Mouse (Mus musculus) CD4-positive helper T cell, adult 2 months (primary cell): ENCODE data around the gene Hspa12a.
A peak's percentile ranks its signal among the peaks of the same experiment; 100 is the strongest.

Experiments used
- DNase-seq: peaks from one replicate; pipeline ENCODE4 v3.0.0-alpha.2; 2012; ENCODE audit warnings: low read depth, missing footprints, low spot score

Gene Hspa12a

DNA sequence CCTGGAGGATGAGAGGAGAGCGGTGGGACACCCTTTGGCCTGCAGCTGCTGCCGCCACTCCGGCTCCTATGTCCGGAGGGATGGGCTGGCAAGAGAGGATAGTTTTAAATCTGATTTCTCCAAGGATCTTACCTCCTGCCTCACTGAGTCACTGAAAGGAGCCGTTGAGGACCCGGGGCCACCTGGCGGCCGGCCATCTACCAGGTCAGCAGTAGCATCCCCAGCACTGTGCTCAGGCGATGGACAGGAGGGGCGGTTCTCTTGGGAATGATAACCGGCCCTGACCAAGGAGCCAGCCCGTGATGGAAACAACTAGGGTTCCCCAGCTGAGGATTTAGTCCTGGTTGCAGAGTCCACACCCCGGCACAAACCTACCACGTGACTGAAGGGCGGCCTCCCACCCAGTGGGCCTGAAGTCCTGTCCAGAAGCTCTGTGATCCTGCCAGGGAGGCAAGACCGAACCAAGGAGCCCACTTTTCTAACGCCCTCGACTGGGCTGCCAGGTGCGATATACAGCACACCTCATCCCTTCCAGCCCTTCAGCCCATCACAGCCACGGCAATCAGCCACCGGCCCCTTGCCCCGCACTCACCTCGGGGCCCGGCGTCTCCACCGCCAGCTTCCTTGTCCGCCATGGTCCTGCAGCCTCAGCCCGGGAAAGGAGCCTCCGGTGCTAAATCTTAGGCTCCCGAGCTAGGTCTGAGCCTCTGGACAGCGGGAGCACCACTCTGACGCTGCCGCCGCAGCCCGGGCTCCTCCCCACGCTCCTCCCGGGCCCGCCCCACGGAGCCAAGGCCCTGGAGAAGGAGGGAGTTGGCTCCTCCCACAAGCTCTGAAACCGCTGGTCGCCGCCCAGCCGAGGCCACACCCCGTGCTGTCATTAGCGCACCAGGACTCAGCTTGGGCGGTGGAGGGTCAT lies 82.9 kb downstream of the Hspa12a start:
- DNase-seq: peak; percentile 57

DNA sequence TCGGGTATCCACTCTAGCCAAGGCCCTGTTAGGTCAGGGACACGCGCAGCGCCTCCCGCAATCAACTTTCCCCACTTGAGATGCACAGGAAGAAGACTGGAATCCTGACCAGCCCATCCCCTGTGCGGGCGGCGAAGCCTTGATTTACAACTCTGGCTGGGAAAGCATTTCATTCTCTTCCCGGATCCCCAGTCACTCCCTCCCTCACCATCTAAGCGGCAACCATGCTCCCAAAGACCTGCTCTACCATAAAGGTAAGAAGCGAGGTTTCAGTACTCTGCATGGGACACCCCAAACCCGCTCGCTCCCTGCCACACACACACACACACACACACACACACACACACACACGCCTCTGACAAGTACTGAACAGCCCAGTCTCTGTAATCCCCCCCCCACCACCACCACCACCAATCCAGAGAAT lies 83.6 kb downstream of the Hspa12a start:
- no peak for DNase-seq

DNA sequence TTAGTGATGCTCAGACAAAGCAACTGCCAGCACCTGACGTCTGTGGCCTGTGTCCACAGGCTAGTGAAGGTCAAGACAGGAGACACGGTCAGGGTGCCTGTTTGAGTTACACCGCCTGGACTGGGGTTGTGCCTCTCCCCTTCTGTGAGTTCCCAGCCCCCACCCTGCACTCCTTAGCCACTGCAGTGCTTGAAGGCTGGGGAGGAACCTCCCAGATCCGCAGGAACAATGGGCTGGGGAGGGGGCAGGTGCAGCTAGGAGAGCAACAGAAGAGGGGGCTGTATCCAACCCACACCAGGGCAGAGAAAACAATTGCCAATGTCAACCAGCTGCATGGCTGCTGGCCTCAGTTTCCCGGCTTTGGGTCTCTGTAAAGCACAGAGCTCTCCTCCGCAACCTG lies 84.1 kb downstream of the Hspa12a start:
- no peak for DNase-seq

GRCm38 (mm10) chr19:58856129-58856855 lies 87.2 kb downstream of the Hspa12a start:
- no peak for DNase-seq

DNA sequence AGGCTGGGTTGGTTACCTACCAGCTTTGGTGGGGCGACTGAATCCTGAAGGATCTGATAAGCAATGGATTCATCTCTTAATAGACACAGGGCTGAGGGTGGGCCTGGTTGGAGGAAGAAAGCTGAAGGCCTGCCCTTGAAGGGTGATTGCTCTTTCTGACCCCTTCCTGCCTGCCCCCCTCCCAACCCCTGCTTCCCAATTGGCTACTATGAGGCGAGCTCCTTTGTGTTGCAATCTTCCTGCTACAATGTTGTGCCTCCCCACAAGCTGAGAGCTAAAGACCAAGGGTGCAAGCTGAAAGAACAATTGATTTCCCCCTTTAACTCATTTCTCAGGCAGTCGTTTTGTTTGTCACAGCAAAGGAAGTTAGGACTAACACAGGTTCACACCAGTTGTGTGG lies 88.6 kb downstream of the Hspa12a start:
- no peak for DNase-seq

DNA sequence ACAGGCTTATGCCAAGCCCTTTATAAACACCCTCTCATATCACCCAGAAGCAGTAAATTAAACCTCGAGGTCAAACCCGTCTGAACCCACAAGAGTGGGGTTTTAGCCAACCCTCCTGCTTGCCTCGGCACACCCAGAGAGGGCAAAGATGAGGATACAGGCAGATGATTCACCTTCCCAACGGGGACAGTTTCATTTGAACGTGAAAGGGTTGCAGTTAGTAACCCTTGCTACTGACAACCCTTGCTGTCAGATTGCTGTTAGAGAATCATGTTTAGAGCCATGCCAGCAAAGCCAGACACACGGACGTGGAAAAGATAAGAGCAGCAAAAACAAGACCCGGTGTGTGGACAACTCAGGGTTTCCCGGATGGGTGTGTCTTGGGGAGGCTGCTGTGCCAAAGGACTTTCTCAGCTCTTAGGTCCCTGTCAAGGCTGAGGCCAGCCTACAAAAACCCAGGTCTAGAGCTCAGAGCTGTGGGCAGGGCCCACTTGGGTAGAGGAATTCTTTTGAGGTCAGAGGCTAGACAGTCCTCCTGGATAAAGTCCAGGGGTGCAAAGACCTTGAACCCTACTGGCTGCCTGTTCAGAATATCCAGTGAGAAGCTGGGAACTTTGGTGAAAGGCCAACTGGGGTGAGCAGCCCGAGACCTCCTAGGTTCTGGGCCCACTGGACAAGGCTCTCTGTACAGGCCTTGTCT lies 90.3 kb downstream of the Hspa12a start:
- DNase-seq: no peak

DNA sequence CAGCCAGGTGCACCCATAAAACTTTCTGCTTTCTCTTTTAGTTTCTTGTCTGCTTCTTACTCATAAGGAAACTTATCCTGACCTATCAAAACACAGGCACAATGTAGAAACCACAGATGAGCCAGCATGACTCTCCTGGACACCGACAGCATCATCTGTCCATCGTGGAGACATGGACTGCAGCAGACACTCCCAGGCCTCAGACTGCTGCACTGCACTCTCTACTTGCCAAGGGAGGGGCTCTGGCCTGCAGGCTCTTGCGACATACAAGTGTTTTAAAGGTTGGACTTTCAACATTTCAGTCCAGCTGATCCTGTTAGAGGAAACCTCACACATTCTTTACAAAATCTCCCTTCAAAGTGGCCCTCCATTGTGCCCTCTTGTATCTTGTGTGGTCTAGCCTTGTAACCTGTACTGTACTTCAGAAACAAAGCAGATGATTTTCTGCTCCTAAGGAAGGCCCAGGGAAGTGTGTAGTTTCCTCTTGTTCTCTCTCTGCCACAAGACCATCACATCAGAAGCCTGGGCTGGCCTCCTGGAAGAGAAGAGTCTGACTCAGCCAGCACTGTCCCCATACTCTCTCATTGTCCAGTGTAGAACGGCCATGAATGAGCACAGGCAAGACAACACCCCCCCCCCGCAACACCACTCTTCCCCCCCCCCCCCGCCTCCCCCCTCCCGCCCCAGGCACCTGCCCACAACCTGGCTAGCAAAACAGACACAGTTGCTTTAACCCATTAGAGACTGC lies 92.6 kb downstream of the Hspa12a start:
- peak; percentile 34 for DNase-seq

DNA sequence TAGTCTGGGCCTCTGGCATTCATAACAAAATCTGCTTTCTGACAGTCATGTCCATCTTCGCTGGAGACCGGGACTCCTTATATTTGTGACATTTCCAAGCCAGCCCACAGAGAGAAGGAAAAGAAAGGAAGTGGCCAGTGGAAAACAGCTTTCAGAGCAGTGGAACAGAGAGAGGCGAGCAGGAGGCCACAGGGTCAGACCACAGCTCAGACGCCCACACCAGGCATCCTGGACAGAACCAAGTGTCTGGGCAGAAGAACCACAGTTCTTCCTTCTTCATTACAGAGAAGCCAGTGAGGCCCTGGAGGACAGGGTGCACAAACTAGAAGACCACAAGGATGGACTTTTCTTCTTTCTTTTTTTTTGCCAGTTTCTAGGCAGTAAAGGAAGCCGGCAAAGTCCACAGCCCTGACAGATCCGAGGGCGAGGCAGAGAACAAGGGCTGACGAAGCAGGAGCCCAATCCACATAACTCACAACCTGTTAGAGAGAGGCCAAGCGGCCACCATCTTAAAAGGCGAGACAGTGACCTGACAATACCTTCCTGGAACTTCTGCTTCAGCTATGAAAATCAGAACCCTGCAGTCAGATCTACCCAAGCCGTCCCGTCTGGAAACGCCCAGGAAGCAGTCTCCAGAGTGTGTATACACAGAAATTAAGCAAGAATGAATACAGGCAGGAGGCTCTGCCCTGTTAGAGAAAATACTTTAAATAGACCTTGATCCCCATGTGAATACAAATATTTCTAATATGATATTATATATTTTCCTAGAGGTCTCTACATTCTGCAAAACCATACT lies 93.9 kb downstream of the Hspa12a start:
- no peak for DNase-seq

GRCm38 (mm10) chr19:58843606-58844005 lies 99.8 kb downstream of the Hspa12a start:
- no peak for DNase-seq

DNA sequence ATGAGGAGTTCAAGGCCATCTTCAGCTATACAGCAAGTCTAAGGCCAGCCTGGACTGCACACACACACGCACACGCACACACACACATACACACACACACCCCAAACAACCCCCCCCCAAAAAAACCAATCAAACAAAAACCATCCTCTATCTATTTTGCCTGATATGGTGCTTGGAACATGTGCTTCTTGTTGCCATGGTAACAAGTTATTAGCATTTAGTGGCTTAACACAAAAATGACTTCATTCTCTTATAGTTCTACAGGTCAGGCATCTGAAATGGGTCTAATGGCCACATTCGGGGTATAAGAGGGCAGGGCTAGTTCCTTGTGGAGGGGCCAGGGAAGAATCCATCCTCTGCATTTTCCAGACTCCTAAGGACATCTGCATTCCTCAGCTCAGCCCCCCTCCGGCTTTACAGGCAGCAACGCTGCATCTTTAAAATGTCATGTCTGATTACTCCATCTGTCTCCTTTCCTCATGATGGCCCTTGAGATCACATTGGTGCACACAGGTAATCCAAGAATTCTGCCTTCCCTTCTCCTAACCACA lies 102.7 kb downstream of the Hspa12a start:
- DNase-seq: no peak

GRCm38 (mm10) chr19:58839806-58840205 lies 103.6 kb downstream of the Hspa12a start:
- DNase-seq: no peak

DNA sequence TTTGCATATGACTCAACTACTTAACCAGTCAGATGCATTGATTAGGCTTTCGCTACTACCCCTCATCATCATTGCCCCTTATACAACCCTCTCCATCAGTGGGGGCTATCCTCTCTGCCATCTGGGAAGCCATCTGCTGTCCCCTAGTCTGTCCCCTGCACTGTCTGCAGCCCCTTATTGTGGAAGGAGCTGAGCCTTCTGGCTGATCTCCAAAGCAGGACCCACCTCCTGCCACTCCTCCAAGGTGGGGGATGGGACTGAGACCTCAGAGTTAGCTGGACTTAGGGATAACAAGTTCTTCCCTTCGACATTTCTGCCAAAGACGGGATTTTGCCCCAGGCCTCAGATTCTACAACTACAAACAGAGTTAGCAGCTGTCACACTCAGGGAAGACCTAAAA lies 104.1 kb downstream of the Hspa12a start:
- DNase-seq: no peak

GRCm38 (mm10) chr19:58838706-58839105 lies 104.7 kb downstream of the Hspa12a start:
- DNase-seq: no peak

DNA sequence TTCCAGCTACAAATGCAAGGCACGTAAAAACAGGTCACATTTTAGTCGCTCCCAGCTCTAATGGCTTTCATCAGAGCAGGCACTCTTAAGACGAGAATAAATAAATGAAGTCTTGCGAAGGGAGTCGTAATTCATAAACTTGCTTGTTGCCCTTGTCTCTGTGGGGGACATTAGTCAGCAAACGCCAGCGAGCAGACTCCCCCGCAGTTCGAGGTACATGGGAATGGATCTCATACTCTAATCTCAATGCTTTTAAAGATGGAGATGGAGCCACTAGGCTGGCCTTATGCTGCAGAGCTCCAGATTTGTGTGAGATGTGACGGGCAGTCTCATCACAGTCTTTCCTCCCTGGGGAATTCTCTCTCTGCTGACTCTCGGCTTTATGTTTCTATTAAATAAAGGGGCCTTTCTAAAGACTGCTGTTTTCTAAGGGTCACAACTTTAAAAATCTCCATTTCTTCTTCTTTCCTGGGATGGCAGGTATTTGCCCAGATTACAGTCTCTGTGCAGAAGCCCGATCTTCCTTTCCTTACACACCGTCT lies 109.7 kb downstream of the Hspa12a start:
- no peak for DNase-seq

DNA sequence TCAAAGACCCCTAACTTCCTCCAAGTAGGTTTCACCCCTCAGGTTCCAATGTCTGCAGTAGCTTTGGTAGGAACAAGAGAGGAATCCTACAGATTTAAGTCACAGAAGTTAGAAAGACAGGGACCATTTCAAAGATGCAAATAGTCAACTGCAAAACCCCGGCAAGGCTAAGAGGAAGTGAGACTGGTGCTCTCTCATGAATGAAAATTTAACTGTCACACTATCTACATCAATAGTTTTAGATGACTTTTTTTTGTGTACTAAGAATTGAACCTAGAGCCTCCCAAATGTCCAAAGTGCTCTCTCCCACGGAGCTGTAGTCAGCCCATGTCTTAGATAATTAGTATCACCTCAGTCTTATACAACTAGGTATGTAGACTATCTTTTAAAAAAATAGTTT lies 110.5 kb downstream of the Hspa12a start:
- no peak for DNase-seq

DNA sequence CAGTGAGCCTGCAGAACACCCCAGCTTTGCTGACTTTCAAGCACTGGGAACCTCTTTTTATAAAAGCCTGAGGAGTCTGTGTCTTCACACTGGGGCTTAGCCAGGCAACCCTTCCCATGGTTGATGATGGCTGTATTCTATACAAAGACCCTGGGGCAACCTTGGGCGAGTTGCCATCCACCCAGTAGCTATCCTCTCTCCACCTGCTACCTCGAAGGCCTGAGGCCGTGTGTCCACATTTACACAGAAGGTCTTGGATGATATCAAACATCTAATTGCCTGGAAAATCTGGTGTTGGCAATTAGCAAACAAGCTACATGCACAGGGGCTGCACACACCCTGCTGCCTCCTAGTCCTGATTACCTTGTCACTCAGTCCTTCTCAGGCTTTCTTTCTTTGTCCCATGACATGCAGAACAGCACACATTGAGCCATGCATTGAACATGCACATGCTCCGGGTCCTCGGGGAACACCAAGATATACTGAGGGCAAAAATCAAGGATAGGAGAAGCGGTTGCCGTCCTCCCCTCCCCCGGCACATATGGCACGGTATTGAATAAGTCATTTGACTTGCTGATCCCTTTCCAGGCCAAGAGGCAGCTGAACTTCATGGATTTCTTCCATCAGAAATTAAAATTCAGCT lies 112.1 kb downstream of the Hspa12a start:
- no peak for DNase-seq

DNA sequence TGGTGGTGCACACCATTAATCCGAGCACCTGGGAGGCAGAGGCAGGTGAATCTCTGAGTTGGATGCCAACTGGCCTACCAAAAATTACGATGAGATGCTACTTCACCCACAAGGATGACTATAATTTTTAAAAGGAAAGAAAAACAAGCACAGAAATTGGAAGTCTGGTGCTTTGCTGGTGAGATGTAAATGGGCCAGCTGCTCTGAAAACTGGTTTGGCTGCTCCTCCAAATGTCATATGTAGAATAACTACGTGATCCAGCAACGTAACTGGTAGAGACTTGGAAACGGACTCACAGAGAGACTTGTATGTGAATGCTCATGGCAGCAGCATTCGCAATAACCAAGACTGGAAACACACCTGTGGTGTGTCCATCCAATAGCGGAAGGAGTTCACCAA lies 113.3 kb downstream of the Hspa12a start:
- DNase-seq: no peak

DNA sequence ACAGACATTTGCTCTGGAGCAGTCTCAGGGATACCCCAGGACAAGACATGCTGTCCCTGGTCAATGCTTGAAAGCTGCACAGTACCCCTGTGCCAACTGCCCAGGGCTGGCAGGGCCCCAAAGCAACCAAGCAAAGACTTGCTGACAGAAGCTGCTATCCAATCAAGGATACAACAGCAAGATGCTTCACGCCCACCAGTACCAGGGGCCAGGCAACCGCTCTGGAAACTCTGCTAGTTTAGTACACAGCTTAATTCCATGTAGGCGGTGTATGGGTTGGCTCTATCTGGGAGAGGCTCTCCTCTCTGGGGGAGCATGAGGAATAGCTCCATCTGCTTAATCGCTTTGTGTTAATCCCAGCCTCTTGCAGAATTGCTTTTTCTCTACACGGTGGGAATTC lies 113.9 kb downstream of the Hspa12a start:
- DNase-seq: no peak

DNA sequence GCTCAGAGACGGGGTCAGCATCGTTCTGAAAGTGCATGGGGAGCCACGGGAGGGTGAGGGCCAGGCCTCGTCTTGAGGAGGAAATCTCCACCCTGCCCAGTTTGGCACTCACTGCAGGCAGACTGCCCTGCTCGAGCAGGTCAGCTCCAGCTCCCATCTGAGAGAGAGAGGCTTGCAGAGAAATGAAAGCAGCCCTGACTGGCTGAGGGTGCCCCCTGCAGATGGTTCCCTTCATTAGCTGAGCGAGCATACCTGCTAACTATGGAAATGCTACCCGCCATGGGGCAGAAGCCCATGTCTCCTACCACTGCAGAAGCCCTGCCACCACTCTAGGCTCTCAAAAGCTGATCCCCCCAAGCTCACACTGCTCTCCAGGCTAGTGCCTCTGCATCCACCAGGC lies 115.8 kb downstream of the Hspa12a start:
- no peak for DNase-seq

DNA sequence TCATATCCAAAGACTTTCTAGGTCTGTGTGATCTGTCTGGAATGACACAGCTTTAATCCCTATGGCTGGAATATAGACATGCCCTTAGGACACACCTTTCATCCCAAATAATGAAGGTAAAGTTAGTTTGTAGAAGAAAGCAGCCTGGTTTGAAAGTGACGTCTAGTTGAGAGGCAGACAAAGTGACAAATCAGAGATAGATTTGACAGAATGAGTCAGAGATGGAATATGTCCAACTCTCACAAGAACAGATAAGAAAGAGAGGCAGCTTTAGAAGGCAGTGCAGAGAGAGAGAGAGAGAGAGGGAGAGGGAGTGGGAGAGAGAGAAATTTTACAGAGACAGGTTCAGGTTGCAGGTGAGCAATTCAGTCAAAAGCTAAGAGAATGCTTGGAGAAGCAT lies 119.1 kb downstream of the Hspa12a start:
- DNase-seq: no peak
